Mouse (Mus musculus) right cerebral cortex, postnatal 14 days (tissue): ENCODE measurements around the gene Ube2q1.

Source experiments
- DNase-seq: peaks from one replicate; pipeline ENCODE4 v3.0.0; 2022

The Ube2q1 gene

DNA sequence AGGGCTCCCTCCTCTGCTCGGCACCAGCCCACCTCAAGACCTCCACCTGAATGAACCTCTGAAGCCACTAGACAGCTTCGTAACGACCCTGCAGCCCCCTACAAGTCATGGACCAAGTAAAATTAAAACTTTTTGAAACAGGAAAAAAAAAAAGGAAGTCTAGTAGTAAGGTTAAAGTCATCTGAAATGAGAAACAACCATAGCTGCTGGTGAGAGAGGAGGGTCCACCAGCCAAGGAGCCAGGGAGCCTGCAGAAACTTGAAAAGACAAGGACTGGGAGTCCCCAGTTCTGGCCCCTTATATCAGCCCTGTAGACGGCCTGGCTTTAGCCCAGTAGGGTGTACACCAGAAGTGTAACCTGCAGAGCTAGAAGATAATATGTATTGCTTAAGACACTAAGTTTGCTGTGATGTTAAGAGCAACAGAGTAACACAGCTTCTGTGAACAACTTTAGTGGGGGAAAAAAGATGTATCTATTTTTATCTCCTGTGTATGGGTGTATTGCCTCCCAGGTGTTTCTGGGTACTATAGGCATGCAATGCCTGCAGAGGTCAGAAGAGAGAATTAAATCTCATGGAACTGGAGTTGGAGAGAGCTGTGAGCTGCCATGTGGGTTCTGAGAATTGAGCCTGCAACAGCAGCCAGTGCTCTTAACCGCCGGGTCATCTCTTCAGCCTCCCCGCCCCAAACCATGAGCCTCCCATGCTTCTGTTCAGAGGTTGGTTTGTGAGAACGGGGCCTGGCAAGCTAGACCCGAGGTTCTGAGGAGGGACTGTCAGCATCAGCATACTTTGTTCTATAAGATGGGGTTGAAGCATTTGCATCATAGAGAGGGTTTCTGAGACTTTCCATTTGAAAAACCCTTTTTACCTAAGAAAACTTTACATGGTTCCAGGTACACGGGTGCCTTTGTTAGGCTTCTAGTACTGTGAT lies 48.4 kb downstream of the Ube2q1 start:
- DNase-seq, result no peak

DNA sequence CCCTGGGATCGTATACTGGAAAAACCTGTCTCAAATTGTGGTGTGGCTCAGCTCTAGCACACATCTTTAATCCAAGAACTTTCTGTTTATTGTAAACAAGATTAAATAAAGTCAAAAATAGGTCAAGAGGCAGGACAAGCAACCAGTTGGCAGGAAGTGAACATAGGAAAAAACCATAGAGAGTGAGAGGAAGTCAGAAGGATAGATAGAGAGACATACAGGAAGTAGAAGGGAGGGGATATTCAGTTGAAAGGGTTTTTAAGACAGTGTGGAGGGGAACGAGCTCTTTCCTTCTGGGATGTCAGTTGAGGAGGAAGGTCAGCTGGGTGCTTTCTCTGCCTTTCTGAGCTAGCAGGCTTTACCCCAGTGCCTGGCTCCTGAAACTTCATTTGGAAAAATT lies 50.2 kb downstream of the Ube2q1 start:
- no peak for DNase-seq

DNA sequence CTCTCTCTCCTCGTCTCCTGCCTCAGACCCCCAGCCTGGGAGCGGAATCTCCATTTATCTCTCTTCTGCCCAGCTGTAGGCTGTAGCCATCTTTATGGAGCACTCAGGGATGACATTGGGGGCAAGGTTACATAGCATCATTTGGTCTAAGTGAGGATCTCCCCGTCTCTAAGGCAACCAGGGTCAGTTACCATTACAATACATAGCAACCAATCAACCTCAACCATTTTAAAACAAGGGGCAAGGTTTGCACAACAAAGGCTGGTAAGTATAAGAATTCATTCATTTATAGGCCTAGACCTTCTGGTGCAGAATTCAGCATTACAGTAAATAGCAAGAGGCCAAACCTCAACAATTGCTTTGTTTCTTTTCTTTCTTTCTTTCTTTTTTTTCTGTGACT lies 52.9 kb downstream of the Ube2q1 start:
- DNase-seq, result no peak

DNA sequence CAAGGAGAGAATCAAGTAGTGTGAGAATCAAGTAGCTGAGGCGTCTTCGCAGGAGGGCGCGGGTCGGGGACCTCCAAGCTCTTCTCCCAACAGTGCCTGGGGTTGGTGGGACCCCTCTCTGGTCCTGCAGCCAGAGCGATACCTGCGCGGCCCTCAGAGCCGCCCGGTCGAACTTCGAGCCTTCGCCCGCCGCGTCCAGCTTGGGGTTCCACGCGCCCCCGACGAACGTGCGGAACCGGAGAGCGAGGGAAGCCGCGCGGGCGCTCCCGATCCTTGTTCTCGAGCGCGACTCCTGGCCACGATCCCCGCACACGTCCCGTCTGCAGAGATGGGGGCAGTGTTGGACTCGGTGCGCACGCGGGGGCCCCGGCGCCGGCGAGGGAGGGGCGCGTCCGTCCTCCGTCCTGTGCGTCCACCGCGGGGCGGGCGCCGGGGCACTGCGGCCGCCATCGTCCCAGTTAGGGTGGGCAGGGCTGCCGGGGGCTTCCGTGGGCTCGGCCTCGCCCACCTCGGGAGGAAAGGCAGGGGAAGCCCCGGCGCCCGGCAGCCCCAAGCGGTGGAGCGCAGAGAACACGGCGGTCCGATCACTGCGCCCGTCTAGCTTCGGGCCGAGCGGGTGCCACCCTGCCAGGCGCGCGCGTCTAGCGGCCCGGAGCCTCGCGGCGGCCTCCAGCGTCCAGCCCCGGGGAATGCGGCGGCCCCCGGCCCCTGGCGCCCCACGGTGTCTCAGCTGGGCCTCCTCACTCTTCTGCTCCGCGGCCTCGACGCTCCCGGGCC lies 57.6 kb downstream of the Ube2q1 start, which contains the start of gene She:
She (plus strand) TSS at position 556 of the 777 bp plus-strand sequence.
- DNase-seq, result no peak
